Mouse (Mus musculus): ENCODE results near the gene Clps. TPM values are rescaled to one million over a fixed set of nuclear protein-coding genes. Genes with fewer than 3 reads are reported as not detected.

The Clps gene
- polyA plus RNA-seq, 2 experiments: 0.15 TPM; not detected in 1

GRCm38 (mm10) chr17:28553040-28553793, 7.3 kb downstream of the Clps start:
- H3K9ac ChIP-seq (ENCODE audit: low read depth, low read length, severe bottlenecking): no peak overlapping the region
- no peak overlapping the region; the same call in 1 of the 2 replicates for H3K4me2 ChIP-seq (replicated peaks; ENCODE audit: low read depth, low read length, severe bottlenecking)
- H3K4me3 ChIP-seq (replicated peaks; ENCODE audit: low read length): no peak overlapping the region
- ATAC-seq (ENCODE audit: low FRiP score, low read depth): peak; percentile 57; the same call in 1 of the 2 replicates
- peaks cover 14% of the 10 kb centered on the region for H3K4me1 ChIP-seq (ENCODE audit: control insufficient read depth, insufficient read depth, low read length)
- no peak for TF ChIP-seq POLR2A (IDR thresholded peaks at IDR 0.05; ENCODE audit: borderline replicate concordance, extremely low read depth, insufficient read depth, insufficient read length)
- peak; percentile 79 for DNase-seq (ENCODE audit: low spot score)
- H3K27ac ChIP-seq (replicated peaks; ENCODE audit: low read depth, low read length): no peak overlapping the region
- H3K36me3 ChIP-seq (ENCODE audit: control insufficient read depth, insufficient read depth, low read length): no peaks in the 10 kb centered on the region
- no peaks in the 10 kb centered on the region for H3K27me3 ChIP-seq (ENCODE audit: control insufficient read depth, insufficient read depth, low read length)
- H3K9me3 ChIP-seq (ENCODE audit: control insufficient read depth, low read length): no peaks in the 10 kb centered on the region
- WGBS: 3% methylated on average over 14 of the region's 14 CpGs

- TF ChIP-seq POLR2A (IDR thresholded peaks at IDR 0.05; ENCODE audit: borderline replicate concordance, extremely low read depth, insufficient read depth, insufficient read length): no peak
- Histone ChIP-seq H3K4me2 (replicated peaks; ENCODE audit: low read depth, low read length, severe bottlenecking) (no peak within 1 kb of the TSS), H3K36me3 (ENCODE audit: control insufficient read depth, insufficient read depth, low read length) (no peaks in the 10 kb centered on the region), H3K4me3 (replicated peaks; ENCODE audit: low read length) (no peak within 1 kb of the TSS), H3K4me1 (ENCODE audit: control insufficient read depth, insufficient read depth, low read length) (peaks cover 9% of the 10 kb centered on the region; the same call in 1 of the 2 replicates), H3K27ac (replicated peaks; ENCODE audit: low read depth, low read length) (no peak within 1 kb of the TSS), H3K27me3 (ENCODE audit: control insufficient read depth, insufficient read depth, low read length) (no peaks in the 10 kb centered on the region), H3K9me3 (ENCODE audit: control insufficient read depth, low read length) (no peaks in the 10 kb centered on the region), H3K9ac (ENCODE audit: low read depth, low read length, severe bottlenecking) (no peak within 1 kb of the TSS)
- ATAC-seq (ENCODE audit: low FRiP score, low read depth) (no peak), DNase-seq (ENCODE audit: low spot score) (no peak)
- 77% methylated on average over 14 of the region's 14 CpGs for WGBS
Observed at GRCm38 (mm10) chr17:28549111-28549510, 11.5 kb downstream of the Clps start, which contains the start of gene Clpsl2. TSS of gene Clpsl2 (plus strand) at chr17:28549411.

- no peak overlapping the region for H3K9ac ChIP-seq (ENCODE audit: low read depth, low read length, severe bottlenecking)
- ATAC-seq (ENCODE audit: low FRiP score, low read depth): no peak
Observed at GRCm38 (mm10) chr17:28548550-28548949, 12.0 kb downstream of the Clps start.

GRCm38 (mm10) chr17:28546925-28547324, 13.6 kb downstream of the Clps start:
- WGBS: 76% methylated on average over 1 of the region's 1 CpGs

More at GRCm38 (mm10) chr17:28548550-28548949, 12.0 kb downstream of the Clps start:
- no peaks in the 10 kb centered on the region for H3K27me3 ChIP-seq (ENCODE audit: control insufficient read depth, insufficient read depth, low read length)
- H3K4me1 ChIP-seq (ENCODE audit: control insufficient read depth, insufficient read depth, low read length): peaks cover 8% of the 10 kb centered on the region; the same call in 1 of the 2 replicates
- no peaks in the 10 kb centered on the region for H3K36me3 ChIP-seq (ENCODE audit: control insufficient read depth, insufficient read depth, low read length)
- DNase-seq (ENCODE audit: low spot score): no peak
- H3K4me2 ChIP-seq (replicated peaks; ENCODE audit: low read depth, low read length, severe bottlenecking): no peak overlapping the region
- no peak overlapping the region for H3K4me3 ChIP-seq (replicated peaks; ENCODE audit: low read length)
- 62% methylated on average over 11 of the region's 11 CpGs for WGBS
- no peaks in the 10 kb centered on the region for H3K9me3 ChIP-seq (ENCODE audit: control insufficient read depth, low read length)
- no peak for TF ChIP-seq POLR2A (IDR thresholded peaks at IDR 0.05; ENCODE audit: borderline replicate concordance, extremely low read depth, insufficient read depth, insufficient read length)
- H3K27ac ChIP-seq (replicated peaks; ENCODE audit: low read depth, low read length): no peak overlapping the region

GRCm38 (mm10) chr17:28537881-28538280, 22.7 kb downstream of the Clps start:
- no peaks in the 10 kb centered on the region for H3K27me3 ChIP-seq (ENCODE audit: control insufficient read depth, insufficient read depth, low read length)
- H3K9me3 ChIP-seq (ENCODE audit: control insufficient read depth, low read length): no peaks in the 10 kb centered on the region
- H3K4me3 ChIP-seq (replicated peaks; ENCODE audit: low read length): no peak overlapping the region
- WGBS: 38% methylated on average over 12 of the region's 12 CpGs
- TF ChIP-seq POLR2A (IDR thresholded peaks at IDR 0.05; ENCODE audit: borderline replicate concordance, extremely low read depth, insufficient read depth, insufficient read length): no peak
- no peak overlapping the region for H3K9ac ChIP-seq (ENCODE audit: low read depth, low read length, severe bottlenecking)
- H3K4me2 ChIP-seq (replicated peaks; ENCODE audit: low read depth, low read length, severe bottlenecking): no peak overlapping the region
- no peak for ATAC-seq (ENCODE audit: low FRiP score, low read depth)
- no peaks in the 10 kb centered on the region for H3K4me1 ChIP-seq (ENCODE audit: control insufficient read depth, insufficient read depth, low read length)
- DNase-seq (ENCODE audit: low spot score): no peak
- no peak overlapping the region for H3K27ac ChIP-seq (replicated peaks; ENCODE audit: low read depth, low read length)
- no peaks in the 10 kb centered on the region for H3K36me3 ChIP-seq (ENCODE audit: control insufficient read depth, insufficient read depth, low read length)

More at GRCm38 (mm10) chr17:28546925-28547324, 13.6 kb downstream of the Clps start:
- Histone ChIP-seq H3K27ac (replicated peaks; ENCODE audit: low read depth, low read length) (no peak overlapping the region), H3K9ac (ENCODE audit: low read depth, low read length, severe bottlenecking) (no peak overlapping the region), H3K4me1 (ENCODE audit: control insufficient read depth, insufficient read depth, low read length) (no peaks in the 10 kb centered on the region), H3K9me3 (ENCODE audit: control insufficient read depth, low read length) (no peaks in the 10 kb centered on the region), H3K4me3 (replicated peaks; ENCODE audit: low read length) (no peak overlapping the region), H3K27me3 (ENCODE audit: control insufficient read depth, insufficient read depth, low read length) (no peaks in the 10 kb centered on the region), H3K36me3 (ENCODE audit: control insufficient read depth, insufficient read depth, low read length) (no peaks in the 10 kb centered on the region), H3K4me2 (replicated peaks; ENCODE audit: low read depth, low read length, severe bottlenecking) (no peak overlapping the region)
- ATAC-seq (ENCODE audit: low FRiP score, low read depth) (no peak), DNase-seq (ENCODE audit: low spot score) (no peak)
- no peak for TF ChIP-seq POLR2A (IDR thresholded peaks at IDR 0.05; ENCODE audit: borderline replicate concordance, extremely low read depth, insufficient read depth, insufficient read length)
